Mouse (Mus musculus): ENCODE measurements around the gene Serpina3k. TPM values are rescaled to one million over a fixed set of nuclear protein-coding genes. Genes with fewer than 3 reads are reported as not detected.
"Not testable (repeated sequence)": the region's sequence is repeated elsewhere in the genome, so short reads cannot be mapped to it uniquely, and the experiment has no call there.

The Serpina3k gene
- total RNA-seq (2014; fragmentation: Nextera tagmentation) (not detected in 2 replicates), total RNA-seq (2017) (not detected in 2 replicates), polyA plus RNA-seq (2012) (not detected in 2 replicates)

GRCm38 (mm10) chr12:104338226-104338625 is at the start of gene Serpina3k, which contains the start of gene Serpina3m:
Gene Serpina3k (plus strand): TSS chr12:104338486.
Gene Serpina3m (plus strand): TSS chr12:104338486.
- ATAC-seq (ENCODE audit: extremely low read depth, insufficient number of reproducible peaks, low FRiP score, poor library complexity, severe bottlenecking); H3K36me3 ChIP-seq (replicated peaks); DNase-seq (ENCODE audit: low spot score); H3K4me3 ChIP-seq (ENCODE audit: low read depth, low read length); H3K4me1 ChIP-seq (ENCODE audit: insufficient read depth, low read depth, low read length); H3K27me3 ChIP-seq (ENCODE audit: insufficient read depth, low read length): not testable (repeated sequence)
- H3K9me3 ChIP-seq (replicated peaks), result peaks cover 33% of the 10 kb centered on the region

GRCm38 (mm10) chr12:104289872-104290271 is 48.4 kb upstream of the Serpina3k start:
- Histone ChIP-seq H3K36me3 (replicated peaks) (no peaks in the 10 kb centered on the region), H3K4me3 (ENCODE audit: low read depth, low read length) (no peak overlapping the region), H3K27me3 (ENCODE audit: insufficient read depth, low read length) (no peaks in the 10 kb centered on the region), H3K4me1 (ENCODE audit: insufficient read depth, low read depth, low read length) (no peaks in the 10 kb centered on the region), H3K9me3 (replicated peaks) (peaks cover 7% of the 10 kb centered on the region)
- no peak for DNase-seq (ENCODE audit: low spot score)
- TF ChIP-seq GATA2 (IDR thresholded peaks at IDR 0.05; ENCODE audit: borderline replicate concordance, low read depth, low read length) (no peak), POLR2AphosphoS5 (IDR thresholded peaks at IDR 0.05; ENCODE audit: insufficient replicate concordance, low read depth, low read length) (no peak), CTCF (IDR thresholded peaks at IDR 0.05; ENCODE audit: low read depth, low read length) (no peak), TAL1 (conservative IDR thresholded peaks at IDR 0.05; ENCODE audit: low read depth, low read length) (no peak), GATA1 (IDR thresholded peaks at IDR 0.05; ENCODE audit: borderline replicate concordance, low read length) (no peak)
- no peak for ATAC-seq (ENCODE audit: extremely low read depth, insufficient number of reproducible peaks, low FRiP score, poor library complexity, severe bottlenecking)

GRCm38 (mm10) chr12:104293963-104294362 is 44.3 kb upstream of the Serpina3k start:
- TF ChIP-seq GATA2 (IDR thresholded peaks at IDR 0.05; ENCODE audit: borderline replicate concordance, low read depth, low read length), result no peak
- Histone ChIP-seq H3K27me3 (ENCODE audit: insufficient read depth, low read length) (no peaks in the 10 kb centered on the region), H3K36me3 (replicated peaks) (no peaks in the 10 kb centered on the region), H3K4me1 (ENCODE audit: insufficient read depth, low read depth, low read length) (no peaks in the 10 kb centered on the region), H3K4me3 (ENCODE audit: low read depth, low read length) (no peak overlapping the region), H3K9me3 (replicated peaks) (peaks cover 35% of the 10 kb centered on the region)
- DNase-seq (ENCODE audit: low spot score) (no peak), ATAC-seq (ENCODE audit: extremely low read depth, insufficient number of reproducible peaks, low FRiP score, poor library complexity, severe bottlenecking) (no peak)

GRCm38 (mm10) chr12:104298049-104298448 is 40.2 kb upstream of the Serpina3k start:
- DNase-seq (ENCODE audit: low spot score), result no peak
- Histone ChIP-seq H3K9me3 (replicated peaks) (peaks cover 57% of the 10 kb centered on the region), H3K27me3 (ENCODE audit: insufficient read depth, low read length) (no peaks in the 10 kb centered on the region), H3K36me3 (replicated peaks) (no peaks in the 10 kb centered on the region), H3K4me3 (ENCODE audit: low read depth, low read length) (no peak overlapping the region), H3K4me1 (ENCODE audit: insufficient read depth, low read depth, low read length) (no peaks in the 10 kb centered on the region)
- TF ChIP-seq TAL1 (conservative IDR thresholded peaks at IDR 0.05; ENCODE audit: low read depth, low read length) (no peak), GATA1 (IDR thresholded peaks at IDR 0.05; ENCODE audit: borderline replicate concordance, low read length) (no peak), POLR2AphosphoS5 (IDR thresholded peaks at IDR 0.05; ENCODE audit: insufficient replicate concordance, low read depth, low read length) (no peak), GATA2 (IDR thresholded peaks at IDR 0.05; ENCODE audit: borderline replicate concordance, low read depth, low read length) (no peak), CTCF (IDR thresholded peaks at IDR 0.05; ENCODE audit: low read depth, low read length) (no peak)
- ATAC-seq (ENCODE audit: extremely low read depth, insufficient number of reproducible peaks, low FRiP score, poor library complexity, severe bottlenecking), result no peak

GRCm38 (mm10) chr12:104305991-104306390 is 32.3 kb upstream of the Serpina3k start:
- Histone ChIP-seq H3K4me3 (ENCODE audit: low read depth, low read length) (no peak overlapping the region), H3K4me1 (ENCODE audit: insufficient read depth, low read depth, low read length) (no peaks in the 10 kb centered on the region), H3K27me3 (ENCODE audit: insufficient read depth, low read length) (no peaks in the 10 kb centered on the region), H3K9me3 (replicated peaks) (peaks cover 24% of the 10 kb centered on the region), H3K36me3 (replicated peaks) (no peaks in the 10 kb centered on the region)
- DNase-seq (ENCODE audit: low spot score), result no peak
- TF ChIP-seq GATA2 (IDR thresholded peaks at IDR 0.05; ENCODE audit: borderline replicate concordance, low read depth, low read length) (no peak), GATA1 (IDR thresholded peaks at IDR 0.05; ENCODE audit: borderline replicate concordance, low read length) (no peak), CTCF (IDR thresholded peaks at IDR 0.05; ENCODE audit: low read depth, low read length) (no peak), POLR2AphosphoS5 (IDR thresholded peaks at IDR 0.05; ENCODE audit: insufficient replicate concordance, low read depth, low read length) (no peak), TAL1 (conservative IDR thresholded peaks at IDR 0.05; ENCODE audit: low read depth, low read length) (no peak)
- ATAC-seq (ENCODE audit: extremely low read depth, insufficient number of reproducible peaks, low FRiP score, poor library complexity, severe bottlenecking), result no peak

- no peak for TF ChIP-seq POLR2AphosphoS5 (IDR thresholded peaks at IDR 0.05; ENCODE audit: insufficient replicate concordance, low read depth, low read length)
- TF ChIP-seq GATA2 (IDR thresholded peaks at IDR 0.05; ENCODE audit: borderline replicate concordance, low read depth, low read length), result no peak
- TF ChIP-seq TAL1 (conservative IDR thresholded peaks at IDR 0.05; ENCODE audit: low read depth, low read length), result no peak
- no peak for TF ChIP-seq GATA1 (IDR thresholded peaks at IDR 0.05; ENCODE audit: borderline replicate concordance, low read length)
- TF ChIP-seq CTCF (IDR thresholded peaks at IDR 0.05; ENCODE audit: low read depth, low read length), result no peak
- DNase-seq (ENCODE audit: low spot score), result no peak
- no peak for ATAC-seq (ENCODE audit: extremely low read depth, insufficient number of reproducible peaks, low FRiP score, poor library complexity, severe bottlenecking)
Measured at GRCm38 (mm10) chr12:104314253-104314652, 24.0 kb upstream of the Serpina3k start, which contains the start of gene Serpina3j. Gene Serpina3j (plus strand): TSS chr12:104314553.

GRCm38 (mm10) chr12:104322454-104322853 is 15.8 kb upstream of the Serpina3k start:
- no peaks in the 10 kb centered on the region for H3K36me3 ChIP-seq (replicated peaks)
- ATAC-seq (ENCODE audit: extremely low read depth, insufficient number of reproducible peaks, low FRiP score, poor library complexity, severe bottlenecking), result no peak
- H3K4me3 ChIP-seq (ENCODE audit: low read depth, low read length), result no peak overlapping the region
- TF ChIP-seq GATA2 (IDR thresholded peaks at IDR 0.05; ENCODE audit: borderline replicate concordance, low read depth, low read length) (no peak), POLR2AphosphoS5 (IDR thresholded peaks at IDR 0.05; ENCODE audit: insufficient replicate concordance, low read depth, low read length) (no peak), GATA1 (IDR thresholded peaks at IDR 0.05; ENCODE audit: borderline replicate concordance, low read length) (no peak), TAL1 (conservative IDR thresholded peaks at IDR 0.05; ENCODE audit: low read depth, low read length) (no peak), CTCF (IDR thresholded peaks at IDR 0.05; ENCODE audit: low read depth, low read length) (no peak)
- DNase-seq (ENCODE audit: low spot score), result no peak
- no peaks in the 10 kb centered on the region for H3K4me1 ChIP-seq (ENCODE audit: insufficient read depth, low read depth, low read length)
- peaks cover 59% of the 10 kb centered on the region for H3K9me3 ChIP-seq (replicated peaks)
- no peaks in the 10 kb centered on the region for H3K27me3 ChIP-seq (ENCODE audit: insufficient read depth, low read length)

More at GRCm38 (mm10) chr12:104314253-104314652, 24.0 kb upstream of the Serpina3k start, which contains the start of gene Serpina3j:
- peaks cover 50% of the 10 kb centered on the region for H3K9me3 ChIP-seq (replicated peaks)
- no peaks in the 10 kb centered on the region for H3K27me3 ChIP-seq (ENCODE audit: insufficient read depth, low read length)
- no peak within 1 kb of the TSS for H3K4me3 ChIP-seq (ENCODE audit: low read depth, low read length)
- no peaks in the 10 kb centered on the region for H3K4me1 ChIP-seq (ENCODE audit: insufficient read depth, low read depth, low read length)
- H3K36me3 ChIP-seq (replicated peaks), result no peaks in the 10 kb centered on the region

All from G1E (cell line).